Mouse (Mus musculus) thymus, adult 2 months (tissue): ENCODE measurements around the gene Hsph1.

Experiments
- CTCF ChIP-seq: fragments of 200-500 bp; IDR thresholded peaks from 2 replicates; pipeline ENCODE4 v1.5.1; 2012; ENCODE audit warnings: mild to moderate bottlenecking, control low read depth, low read length, moderate library complexity, borderline replicate concordance; ENCODE audit not compliant: control insufficient read depth, poor library complexity, insufficient read depth; ENCODE audit errors: extremely low read depth
- POLR2A ChIP-seq: fragments of 200-500 bp; IDR thresholded peaks from 2 replicates; pipeline ENCODE4 v1.6.1; 2012; ENCODE audit warnings: mild to moderate bottlenecking, low read length, control low read depth, moderate library complexity; ENCODE audit not compliant: control insufficient read depth, poor library complexity, insufficient read depth; ENCODE audit errors: extremely low read depth

DNA sequence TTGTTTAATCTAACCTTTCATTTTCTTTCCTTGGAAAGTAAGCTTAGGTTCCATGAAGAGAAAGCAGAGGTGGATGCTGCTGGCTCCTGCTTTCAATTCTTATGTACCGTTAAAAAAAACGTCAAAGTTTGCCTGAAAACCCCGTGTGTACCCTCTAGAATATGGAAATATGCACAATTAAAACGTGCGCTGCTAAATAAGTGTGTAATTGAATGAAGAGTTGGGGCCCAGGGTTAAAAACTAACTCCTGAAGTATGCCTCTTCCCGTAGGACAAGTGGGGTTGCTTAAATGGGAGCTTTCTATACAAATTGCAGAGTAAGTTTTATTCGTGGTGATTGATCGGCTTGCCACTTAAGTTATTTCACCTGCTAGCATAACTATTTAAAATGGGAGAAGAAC is 1.1 kb upstream of the Hsph1 start:
- TF ChIP-seq CTCF, result no peak
- no peak for TF ChIP-seq POLR2A
